Mouse (Mus musculus) G1E (cell line): Measurements from ENCODE around the gene Ptpn21. TPM values are rescaled to one million over a fixed set of nuclear protein-coding genes. Genes with fewer than 3 reads are reported as not detected.

Source experiments
- ATAC-seq: 2 replicates; pipeline ENCODE4 v1.8.0; 2016; ENCODE audit warnings: mild to moderate bottlenecking; ENCODE audit not compliant: insufficient number of reproducible peaks, poor library complexity, low FRiP score, severe bottlenecking; ENCODE audit errors: extremely low read depth
- DNase-seq: peaks from one replicate; pipeline ENCODE4 v3.0.0; 2012; ENCODE audit warnings: low spot score
- H3K27me3 ChIP-seq: 2 replicates; pipeline ENCODE4 v1.6.1; 2012; ENCODE audit warnings: mild to moderate bottlenecking, low read length, inconsistent platforms; ENCODE audit not compliant: insufficient read depth
- H3K36me3 ChIP-seq: replicated peaks from 2 replicates; pipeline ENCODE3; 2012; ENCODE audit warnings: mild to moderate bottlenecking, inconsistent platforms
- H3K4me1 ChIP-seq: 2 replicates; pipeline ENCODE4 v1.6.1; 2012; ENCODE audit warnings: low read depth, low read length, inconsistent platforms, mixed read lengths; ENCODE audit not compliant: insufficient read depth
- H3K4me3 ChIP-seq: 2 replicates; pipeline ENCODE4 v1.5.1; 2012; ENCODE audit warnings: low read depth, mild to moderate bottlenecking, inconsistent platforms, low read length, moderate library complexity, mixed read lengths
- H3K9me3 ChIP-seq: replicated peaks from 2 replicates; pipeline ENCODE4 v1.6.1; 2012; ENCODE audit warnings: inconsistent platforms
- CTCF ChIP-seq: IDR thresholded peaks from 2 replicates; pipeline ENCODE4 v1.5.1; 2012; ENCODE audit warnings: low read depth, low read length, inconsistent platforms, mixed read lengths
- GATA1 ChIP-seq: IDR thresholded peaks from 2 replicates; pipeline ENCODE4 v1.6.1; 2012; ENCODE audit warnings: borderline replicate concordance, low read length, inconsistent platforms, mixed read lengths
- GATA2 ChIP-seq: IDR thresholded peaks from 2 replicates; pipeline ENCODE4 v1.6.1; 2012; ENCODE audit warnings: low read depth, low read length, inconsistent platforms, borderline replicate concordance
- POLR2AphosphoS5 ChIP-seq: IDR thresholded peaks from 2 replicates; pipeline ENCODE4 v1.6.1; 2012; ENCODE audit warnings: low read depth, low read length, inconsistent platforms; ENCODE audit not compliant: insufficient replicate concordance
- TAL1 ChIP-seq: conservative IDR thresholded peaks from 2 replicates; pipeline ENCODE4 v1.6.1; 2012; ENCODE audit warnings: low read depth, low read length, inconsistent platforms, mixed read lengths
- polyA plus RNA-seq: library from polyadenylated mRNA; stranded (reverse); fragments of >175 nt; gene quantifications from 2 replicates; pipeline ENCODE4 v1.2.3, GENCODE M21; 2012
- total RNA-seq, 2 experiments: library from RNA; stranded (forward) in 1 of 2; stranded (reverse) in 1 of 2; fragments of 200-1000 nt in 1 of 2; fragments of >200 nt in 1 of 2; fragmentation: Nextera tagmentation in 1 of 2; gene quantifications; 2 replicates each; pipeline ENCODE4 v1.2.3; 2014 to 2017

The Ptpn21 gene
- total and polyA plus RNA-seq, 3 experiments: 7.2 to 35.4 (median 9.0) TPM

DNA sequence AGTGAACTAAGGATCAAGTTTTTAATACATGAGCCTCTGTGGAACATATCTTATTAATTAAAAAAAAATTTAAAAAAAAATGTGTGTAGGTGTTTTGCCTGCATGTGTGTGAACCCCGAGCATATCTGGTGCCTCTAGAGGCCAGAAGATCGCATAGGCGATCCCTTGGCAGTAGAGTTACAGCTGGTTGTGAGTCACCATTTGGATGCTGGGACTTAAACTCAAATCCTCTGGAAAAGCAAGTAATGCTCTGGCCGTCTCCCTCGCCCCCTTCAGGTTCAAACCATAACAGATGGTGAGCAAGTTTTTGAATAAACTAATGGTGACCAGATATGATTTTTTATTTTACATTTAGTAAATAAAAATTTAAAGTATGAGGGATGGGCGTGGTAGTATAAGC lies 20.4 kb upstream of the Ptpn21 start:
- Histone ChIP-seq H3K4me1 (peaks cover 8% of the 10 kb centered on the region), H3K36me3 (peaks cover 95% of the 10 kb centered on the region), H3K9me3 (no peaks in the 10 kb centered on the region), H3K27me3 (no peaks in the 10 kb centered on the region), H3K4me3 (no peak overlapping the region)
- ATAC-seq: no peak
- no peak for DNase-seq
- TF ChIP-seq TAL1 (no peak), GATA1 (no peak), CTCF (no peak), GATA2 (no peak), POLR2AphosphoS5 (no peak)

DNA sequence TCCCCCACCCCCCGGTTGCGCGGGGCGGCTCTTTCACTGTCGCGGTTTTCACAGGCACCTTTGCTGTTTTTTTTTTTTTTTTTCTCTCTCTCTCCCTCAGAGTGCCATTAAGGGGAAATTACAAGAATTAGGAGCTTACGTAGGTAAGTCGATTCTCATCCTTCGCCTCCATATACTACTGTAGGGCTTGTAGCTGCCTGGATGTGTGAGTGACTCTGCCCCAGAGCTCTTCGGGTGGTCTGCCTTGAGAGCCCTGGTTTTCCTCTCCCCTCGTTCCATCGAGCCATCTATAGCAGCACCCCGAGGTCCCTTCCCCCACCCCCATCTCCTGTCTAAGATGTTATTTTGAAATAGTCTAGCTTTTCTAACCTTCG lies 10.2 kb upstream of the Ptpn21 start:
- Histone ChIP-seq H3K9me3 (no peaks in the 10 kb centered on the region), H3K36me3 (peaks cover 32% of the 10 kb centered on the region), H3K4me1 (peaks cover 36% of the 10 kb centered on the region), H3K27me3 (peaks cover 17% of the 10 kb centered on the region), H3K4me3 (peak overlapping the region; percentile 80)
- ATAC-seq (no peak), DNase-seq (peak; percentile 42)
- TF ChIP-seq GATA1: no peak
- no peak for TF ChIP-seq TAL1
- no peak for TF ChIP-seq POLR2AphosphoS5
- no peak for TF ChIP-seq CTCF
- no peak for TF ChIP-seq GATA2

DNA sequence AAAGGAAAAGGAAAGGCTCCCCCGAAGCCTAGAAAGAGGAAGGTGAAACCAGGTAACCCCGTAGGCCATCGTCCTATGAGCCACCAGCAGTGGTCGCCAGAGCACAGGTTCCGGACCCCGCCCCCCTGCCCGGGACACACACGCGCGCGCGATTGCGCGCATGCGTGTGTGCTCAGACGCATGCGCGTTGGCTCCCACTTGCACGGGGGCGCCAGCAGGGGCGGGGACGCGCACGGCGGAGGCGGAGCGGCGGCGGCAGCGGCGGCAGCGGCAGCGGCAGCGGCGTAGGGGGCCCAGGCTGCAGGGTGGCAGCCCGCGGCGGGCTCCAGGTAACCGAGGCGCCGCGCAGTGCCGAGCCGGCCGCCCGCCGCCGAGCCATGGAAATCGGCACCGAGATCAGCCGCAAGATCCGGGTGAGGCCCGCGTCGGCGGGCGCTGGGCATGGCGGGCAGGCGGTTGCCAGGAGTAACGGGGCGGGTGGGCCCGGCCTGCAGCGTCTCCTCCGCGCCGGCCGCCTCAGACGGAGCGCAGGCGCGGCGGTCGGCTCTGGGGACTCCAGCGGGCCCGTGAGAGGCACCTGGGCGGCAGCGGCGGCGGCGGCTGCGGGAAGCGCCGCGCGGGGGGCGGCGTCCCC lies 9.7 kb upstream of the Ptpn21 start, which contains the start of gene Zc3h14:
Gene Zc3h14, plus strand, starts transcription at position 219 of the 634 bp plus-strand sequence.
- peaks cover 21% of the 10 kb centered on the region for H3K27me3 ChIP-seq
- peaks cover 29% of the 10 kb centered on the region for H3K36me3 ChIP-seq
- H3K4me3 ChIP-seq: peak within 1 kb of the TSS; percentile 80
- TF ChIP-seq CTCF (peak; percentile 23; the same call in 1 of the 2 replicates), TAL1 (no peak)
- DNase-seq (peak; percentile 93), ATAC-seq (peak; percentile 70)
- no peaks in the 10 kb centered on the region for H3K9me3 ChIP-seq
- peaks cover 36% of the 10 kb centered on the region for H3K4me1 ChIP-seq

DNA sequence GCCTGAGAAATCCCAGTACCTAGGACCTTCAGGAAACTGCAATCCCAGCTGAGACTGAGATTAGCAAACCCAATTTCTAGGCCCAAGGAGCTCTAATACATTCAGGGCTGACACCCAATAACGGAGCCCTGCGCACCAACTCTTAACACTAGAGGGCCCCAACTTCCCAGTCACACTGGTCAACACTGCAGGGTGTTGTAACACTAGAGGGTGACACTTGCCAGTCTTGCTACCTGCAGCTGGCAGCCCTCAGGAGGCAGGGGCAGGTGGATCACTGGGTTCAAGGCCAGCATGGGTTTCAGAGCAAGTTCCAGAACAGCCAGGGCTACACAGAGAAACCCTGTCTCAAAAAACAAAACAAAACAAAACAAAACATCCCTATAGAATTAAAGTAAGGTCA lies 8.9 kb upstream of the Ptpn21 start:
- Histone ChIP-seq H3K36me3 (peaks cover 22% of the 10 kb centered on the region), H3K4me3 (peak overlapping the region; percentile 29; the same call in 1 of the 2 replicates), H3K27me3 (peaks cover 24% of the 10 kb centered on the region), H3K4me1 (peaks cover 33% of the 10 kb centered on the region), H3K9me3 (no peaks in the 10 kb centered on the region)
- peak; percentile 83 for ATAC-seq
- DNase-seq: peak; percentile 82
- TF ChIP-seq CTCF: peak; percentile 57; the same call in 1 of the 2 replicates
- no peak for TF ChIP-seq POLR2AphosphoS5
- no peak for TF ChIP-seq TAL1
- no peak for TF ChIP-seq GATA1
- TF ChIP-seq GATA2: no peak

DNA sequence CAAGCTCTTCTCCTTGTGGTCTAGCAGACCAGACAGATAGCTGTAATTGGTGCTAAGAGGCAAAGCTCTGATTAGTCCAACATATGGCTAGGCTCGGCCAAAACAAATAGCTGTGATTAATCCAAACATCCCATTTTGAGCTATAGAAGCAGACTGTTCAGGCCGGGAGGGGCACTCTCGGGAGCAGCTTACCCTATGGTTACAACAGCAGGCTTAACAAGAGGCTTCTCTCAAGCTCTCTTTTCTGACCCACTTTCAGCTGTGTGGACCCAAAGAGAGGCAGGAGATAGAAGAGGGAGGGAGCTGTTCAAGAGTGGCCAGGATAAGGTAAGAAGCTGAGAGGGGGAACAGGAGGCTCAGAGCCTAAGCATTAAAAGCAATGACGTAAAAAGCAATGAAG lies 8.4 kb upstream of the Ptpn21 start:
- DNase-seq (no peak), ATAC-seq (no peak)
- peaks cover 26% of the 10 kb centered on the region for H3K27me3 ChIP-seq
- H3K4me3 ChIP-seq: no peak overlapping the region
- TF ChIP-seq POLR2AphosphoS5: no peak
- peaks cover 17% of the 10 kb centered on the region for H3K36me3 ChIP-seq
- peaks cover 36% of the 10 kb centered on the region for H3K4me1 ChIP-seq
- H3K9me3 ChIP-seq: no peaks in the 10 kb centered on the region

DNA sequence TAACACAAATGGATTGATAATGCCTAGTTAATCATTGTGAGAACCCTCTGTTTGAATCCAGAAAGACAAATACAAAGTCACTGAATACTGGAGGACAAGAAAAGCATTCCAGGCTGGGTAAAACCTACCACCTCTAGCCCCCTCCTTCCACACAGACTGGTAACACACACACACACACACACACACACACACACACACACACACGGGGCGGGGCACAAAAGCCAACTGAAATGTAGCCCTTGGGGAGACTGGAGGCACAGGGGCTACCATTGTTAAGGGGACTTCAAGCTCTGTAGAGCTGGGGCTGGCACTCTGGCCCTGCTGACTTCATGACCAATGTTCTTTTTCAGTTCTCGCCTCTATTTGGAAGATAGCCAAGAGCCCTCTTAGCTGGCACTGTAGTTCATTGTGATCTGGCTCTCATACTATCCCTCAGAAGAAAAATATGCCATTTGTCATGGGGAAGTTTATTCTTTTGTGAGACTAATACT lies 3.9 kb upstream of the Ptpn21 start:
- ATAC-seq (no peak), DNase-seq (no peak)
- Histone ChIP-seq H3K4me1 (peaks cover 29% of the 10 kb centered on the region), H3K36me3 (no peaks in the 10 kb centered on the region), H3K9me3 (0 out of 2 replicates have a peak, but pooled peaks cover 1% of the 10 kb centered on the region), H3K4me3 (no peak overlapping the region), H3K27me3 (peaks cover 35% of the 10 kb centered on the region)
- TF ChIP-seq TAL1 (no peak), GATA2 (no peak)

DNA sequence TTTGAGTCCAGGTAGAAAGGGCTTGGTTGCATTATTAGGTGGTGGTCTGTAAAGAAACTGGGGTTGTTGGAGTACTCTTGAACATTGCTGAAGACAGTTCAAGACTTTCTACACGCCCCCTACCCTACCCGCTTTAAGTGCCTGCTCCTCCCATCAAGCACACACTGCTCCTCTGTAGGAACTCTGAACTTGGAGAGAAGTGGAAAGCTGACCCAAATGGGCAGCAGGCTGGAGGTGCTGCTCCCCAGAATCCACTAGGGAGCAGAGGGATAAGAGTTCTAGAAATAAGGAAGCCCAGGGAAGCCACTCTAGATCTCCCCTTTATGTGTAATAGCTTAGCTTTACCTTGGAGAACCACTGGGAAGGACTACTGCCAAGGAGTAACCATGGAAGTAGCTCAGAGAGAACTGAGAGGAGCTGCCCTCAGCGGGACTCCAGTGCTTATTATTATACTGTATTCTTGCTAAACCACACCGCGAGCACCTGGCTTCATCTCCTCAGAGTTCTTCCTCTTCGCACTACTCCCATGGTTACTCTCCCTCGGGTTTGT lies 671 bp upstream of the Ptpn21 start:
- TF ChIP-seq POLR2AphosphoS5 (no peak), GATA2 (no peak), GATA1 (no peak), TAL1 (no peak), CTCF (no peak)
- ATAC-seq: no peak
- peak overlapping the region; percentile 76 for H3K4me3 ChIP-seq
- H3K4me1 ChIP-seq: peaks cover 51% of the 10 kb centered on the region
- H3K9me3 ChIP-seq: 0 out of 2 replicates have a peak, but pooled peaks cover 1% of the 10 kb centered on the region
- H3K27me3 ChIP-seq: peaks cover 22% of the 10 kb centered on the region
- DNase-seq: peak; percentile 33
- H3K36me3 ChIP-seq: peaks cover 3% of the 10 kb centered on the region
